Mouse (Mus musculus): ENCODE results near the gene Gpc6. TPM values are rescaled to one million over a fixed set of nuclear protein-coding genes. Genes with fewer than 3 reads are reported as not detected.

The Gpc6 gene
- polyA plus RNA-seq, 1 experiment = 61.9 TPM

DNA sequence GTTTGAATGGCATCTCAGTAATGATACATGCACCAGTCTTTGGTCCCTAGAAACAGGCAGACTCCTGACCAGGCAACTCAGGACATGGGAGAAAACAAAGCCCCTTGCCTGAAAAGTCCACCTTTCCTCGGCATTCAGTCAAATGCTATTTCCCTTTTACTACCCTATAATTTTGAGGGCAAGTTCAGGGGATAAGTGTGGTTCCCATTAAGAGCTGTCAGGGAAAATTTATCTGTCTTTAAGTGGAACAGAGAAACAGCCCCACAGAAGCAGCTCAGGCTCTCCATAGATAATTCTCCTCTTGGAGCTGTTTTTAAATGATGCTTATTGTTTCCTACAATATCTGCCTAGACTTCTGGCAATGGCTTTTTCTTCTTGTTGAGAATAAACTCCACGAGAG, 123.8 kb downstream of the Gpc6 start:
- no peak for TF ChIP-seq CTCF (IDR thresholded peaks at IDR 0.05; ENCODE audit: borderline replicate concordance, insufficient read depth, low read length)
- no peak for TF ChIP-seq POLR2A (IDR thresholded peaks at IDR 0.05; ENCODE audit: low read depth, low read length)
- H3K27ac ChIP-seq (ENCODE audit: insufficient read depth, low read length) = no peak overlapping the region
- H3K4me3 ChIP-seq (ENCODE audit: insufficient read depth, low read length) = no peak overlapping the region
- H3K4me1 ChIP-seq (ENCODE audit: control insufficient read depth, insufficient read depth, low read length) = no peaks in the 10 kb centered on the region

- H3K4me3 ChIP-seq (ENCODE audit: insufficient read depth, low read length) = no peak overlapping the region
- TF ChIP-seq CTCF (IDR thresholded peaks at IDR 0.05; ENCODE audit: borderline replicate concordance, insufficient read depth, low read length) (no peak), POLR2A (IDR thresholded peaks at IDR 0.05; ENCODE audit: low read depth, low read length) (no peak)
- no peak overlapping the region for H3K27ac ChIP-seq (ENCODE audit: insufficient read depth, low read length)
- no peaks in the 10 kb centered on the region for H3K4me1 ChIP-seq (ENCODE audit: control insufficient read depth, insufficient read depth, low read length)
These were observed 125.8 kb downstream of the Gpc6 start for GRCm38 (mm10) chr14:117050877-117051276.

GRCm38 (mm10) chr14:117053361-117053760, 128.2 kb downstream of the Gpc6 start:
- H3K4me3 ChIP-seq (ENCODE audit: insufficient read depth, low read length) = no peak overlapping the region
- no peaks in the 10 kb centered on the region for H3K4me1 ChIP-seq (ENCODE audit: control insufficient read depth, insufficient read depth, low read length)
- TF ChIP-seq CTCF (IDR thresholded peaks at IDR 0.05; ENCODE audit: borderline replicate concordance, insufficient read depth, low read length) (no peak), POLR2A (IDR thresholded peaks at IDR 0.05; ENCODE audit: low read depth, low read length) (no peak)
- H3K27ac ChIP-seq (ENCODE audit: insufficient read depth, low read length) = no peak overlapping the region

GRCm38 (mm10) chr14:117055134-117055533, 130.0 kb downstream of the Gpc6 start:
- no peak for TF ChIP-seq CTCF (IDR thresholded peaks at IDR 0.05; ENCODE audit: borderline replicate concordance, insufficient read depth, low read length)
- TF ChIP-seq POLR2A (IDR thresholded peaks at IDR 0.05; ENCODE audit: low read depth, low read length) = no peak

GRCm38 (mm10) chr14:117061078-117061477, 136.0 kb downstream of the Gpc6 start:
- Histone ChIP-seq H3K4me3 (ENCODE audit: insufficient read depth, low read length) (no peak overlapping the region), H3K4me1 (ENCODE audit: control insufficient read depth, insufficient read depth, low read length) (0 out of 2 replicates have a peak, but pooled peaks cover 3% of the 10 kb centered on the region), H3K27ac (ENCODE audit: insufficient read depth, low read length) (no peak overlapping the region)
- TF ChIP-seq POLR2A (IDR thresholded peaks at IDR 0.05; ENCODE audit: low read depth, low read length) (no peak), CTCF (IDR thresholded peaks at IDR 0.05; ENCODE audit: borderline replicate concordance, insufficient read depth, low read length) (no peak)

More at GRCm38 (mm10) chr14:117055134-117055533, 130.0 kb downstream of the Gpc6 start:
- Histone ChIP-seq H3K4me3 (ENCODE audit: insufficient read depth, low read length) (no peak overlapping the region), H3K27ac (ENCODE audit: insufficient read depth, low read length) (no peak overlapping the region), H3K4me1 (ENCODE audit: control insufficient read depth, insufficient read depth, low read length) (0 out of 2 replicates have a peak, but pooled peaks cover 3% of the 10 kb centered on the region)

GRCm38 (mm10) chr14:117061527-117061926, 136.4 kb downstream of the Gpc6 start:
- Histone ChIP-seq H3K27ac (ENCODE audit: insufficient read depth, low read length) (no peak overlapping the region), H3K4me3 (ENCODE audit: insufficient read depth, low read length) (no peak overlapping the region), H3K4me1 (ENCODE audit: control insufficient read depth, insufficient read depth, low read length) (0 out of 2 replicates have a peak, but pooled peaks cover 3% of the 10 kb centered on the region)
- TF ChIP-seq CTCF (IDR thresholded peaks at IDR 0.05; ENCODE audit: borderline replicate concordance, insufficient read depth, low read length) = no peak
- TF ChIP-seq POLR2A (IDR thresholded peaks at IDR 0.05; ENCODE audit: low read depth, low read length) = no peak

- no peaks in the 10 kb centered on the region for H3K4me1 ChIP-seq (ENCODE audit: control insufficient read depth, insufficient read depth, low read length)
- no peak for TF ChIP-seq POLR2A (IDR thresholded peaks at IDR 0.05; ENCODE audit: low read depth, low read length)
- H3K27ac ChIP-seq (ENCODE audit: insufficient read depth, low read length) = no peak overlapping the region
These were observed 143.1 kb downstream of the Gpc6 start for GRCm38 (mm10) chr14:117068179-117068578.

DNA sequence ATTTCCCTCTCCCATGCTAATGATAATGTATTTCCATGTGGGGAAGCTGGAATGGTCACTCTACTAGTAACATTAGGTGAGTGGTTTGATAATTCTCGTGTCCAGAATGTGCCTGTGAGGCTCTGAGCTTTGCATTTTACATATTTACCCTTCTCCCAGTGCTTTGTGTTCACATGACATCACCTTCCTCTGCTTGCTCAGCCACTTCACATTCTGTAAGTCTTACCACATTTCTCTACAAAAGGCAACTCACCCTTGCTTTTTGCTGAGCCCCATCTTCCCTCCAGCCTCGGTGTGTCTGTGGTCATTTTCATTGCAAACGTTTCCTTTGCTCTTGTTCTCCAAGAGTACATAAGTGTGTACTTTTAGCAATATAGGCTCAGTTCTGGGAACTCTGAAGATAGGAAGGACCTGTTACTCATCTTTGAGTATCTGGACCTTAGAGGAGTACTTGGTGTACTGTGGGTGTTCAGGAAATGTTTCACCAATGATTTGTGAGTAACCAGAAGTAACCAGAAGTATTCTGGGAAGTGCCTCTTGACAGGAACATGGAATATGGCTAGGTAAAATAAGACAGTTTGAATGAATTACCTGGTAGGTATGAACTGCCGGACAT, 145.5 kb downstream of the Gpc6 start:
- Histone ChIP-seq H3K4me3 (ENCODE audit: insufficient read depth, low read length) (no peak overlapping the region), H3K27ac (ENCODE audit: insufficient read depth, low read length) (no peak overlapping the region), H3K4me1 (ENCODE audit: control insufficient read depth, insufficient read depth, low read length) (0 out of 2 replicates have a peak, but pooled peaks cover 2% of the 10 kb centered on the region)
- TF ChIP-seq CTCF (IDR thresholded peaks at IDR 0.05; ENCODE audit: borderline replicate concordance, insufficient read depth, low read length) (no peak), POLR2A (IDR thresholded peaks at IDR 0.05; ENCODE audit: low read depth, low read length) (no peak)

More at GRCm38 (mm10) chr14:117068179-117068578, 143.1 kb downstream of the Gpc6 start:
- H3K4me3 ChIP-seq (ENCODE audit: insufficient read depth, low read length) = no peak overlapping the region

GRCm38 (mm10) chr14:117093586-117093985, 168.5 kb downstream of the Gpc6 start:
- Histone ChIP-seq H3K27ac (ENCODE audit: insufficient read depth, low read length) (no peak overlapping the region), H3K4me1 (ENCODE audit: control insufficient read depth, insufficient read depth, low read length) (peaks cover 4% of the 10 kb centered on the region), H3K4me3 (ENCODE audit: insufficient read depth, low read length) (no peak overlapping the region)
- no peak for TF ChIP-seq POLR2A (IDR thresholded peaks at IDR 0.05; ENCODE audit: low read depth, low read length)
- TF ChIP-seq CTCF (IDR thresholded peaks at IDR 0.05; ENCODE audit: borderline replicate concordance, insufficient read depth, low read length) = no peak

- Histone ChIP-seq H3K4me1 (ENCODE audit: control insufficient read depth, insufficient read depth, low read length) (no peaks in the 10 kb centered on the region), H3K27ac (ENCODE audit: insufficient read depth, low read length) (no peak overlapping the region), H3K4me3 (ENCODE audit: insufficient read depth, low read length) (no peak overlapping the region)
- no peak for TF ChIP-seq POLR2A (IDR thresholded peaks at IDR 0.05; ENCODE audit: low read depth, low read length)
- TF ChIP-seq CTCF (IDR thresholded peaks at IDR 0.05; ENCODE audit: borderline replicate concordance, insufficient read depth, low read length) = no peak
These were observed 181.8 kb downstream of the Gpc6 start for GRCm38 (mm10) chr14:117106900-117107299.
